Mouse (Mus musculus): Measurements from ENCODE around the gene Tacc2.

Gene Tacc2

DNA sequence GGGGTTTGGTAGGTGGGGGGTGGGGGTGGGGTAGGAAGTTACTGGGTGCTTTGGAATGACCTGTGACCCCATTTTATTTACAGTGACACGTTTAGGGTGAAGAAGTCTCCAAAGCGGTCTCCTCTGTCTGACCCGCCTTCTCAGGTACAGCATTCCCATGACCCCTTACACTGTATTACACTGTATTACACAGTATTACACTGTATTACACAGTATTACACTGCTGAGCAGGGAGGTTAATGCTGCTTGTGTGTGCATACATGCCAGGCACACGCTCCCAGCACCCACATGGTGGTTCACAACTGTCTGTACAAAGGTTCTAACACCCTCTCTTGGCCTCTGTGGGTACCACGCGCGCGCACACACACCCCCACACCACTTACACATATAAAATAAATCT is 156.2 kb downstream of the Tacc2 start:
- DNase-seq: no peak

DNA sequence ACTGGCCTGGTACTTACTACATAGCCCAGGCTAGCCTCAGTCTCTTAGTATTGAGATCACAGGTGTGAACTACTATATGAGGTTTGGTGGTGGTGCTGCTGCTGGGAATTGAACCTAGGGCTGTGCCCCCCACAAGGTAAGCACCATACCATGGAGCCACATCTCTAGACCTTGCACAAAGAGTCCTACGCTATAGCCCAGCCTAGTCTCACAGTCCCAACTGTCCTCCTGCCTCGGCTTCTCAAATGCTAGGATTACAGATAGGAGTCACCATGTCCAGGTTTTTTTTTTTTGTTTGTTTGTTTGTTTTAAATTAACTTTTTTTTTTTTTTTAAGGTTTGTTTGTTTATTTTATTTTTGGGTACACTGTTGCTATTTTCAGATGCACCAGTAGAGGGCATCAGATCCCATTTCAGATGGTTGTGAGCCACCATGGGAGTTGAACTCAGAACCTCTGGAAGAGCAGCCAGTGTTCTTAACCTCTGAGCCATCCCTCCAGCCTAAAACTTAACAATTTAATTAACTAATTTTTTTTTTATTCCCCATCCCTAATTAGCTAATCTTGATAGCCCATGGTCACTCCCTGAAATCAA is 157.1 kb downstream of the Tacc2 start:
- DNase-seq: no peak

DNA sequence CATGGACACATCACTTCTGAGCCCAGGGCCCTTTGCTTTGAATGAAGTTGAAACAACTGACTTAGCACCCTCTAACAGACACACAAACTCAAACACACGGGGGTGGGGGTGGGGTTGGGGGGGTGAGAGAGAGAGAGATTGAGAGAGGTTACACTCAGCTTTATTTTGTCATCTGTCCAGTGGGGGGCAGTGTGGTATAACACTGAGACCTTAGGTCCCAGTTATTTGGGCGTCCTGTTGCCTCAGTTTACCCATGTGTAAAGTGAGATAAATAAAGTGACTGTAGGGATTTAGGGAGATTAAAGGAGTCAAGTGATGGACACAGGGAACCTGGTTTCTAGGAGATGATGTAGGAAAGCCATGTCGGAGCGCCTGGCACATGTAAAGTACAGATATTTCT is 163.9 kb downstream of the Tacc2 start:
- no peak for DNase-seq

DNA sequence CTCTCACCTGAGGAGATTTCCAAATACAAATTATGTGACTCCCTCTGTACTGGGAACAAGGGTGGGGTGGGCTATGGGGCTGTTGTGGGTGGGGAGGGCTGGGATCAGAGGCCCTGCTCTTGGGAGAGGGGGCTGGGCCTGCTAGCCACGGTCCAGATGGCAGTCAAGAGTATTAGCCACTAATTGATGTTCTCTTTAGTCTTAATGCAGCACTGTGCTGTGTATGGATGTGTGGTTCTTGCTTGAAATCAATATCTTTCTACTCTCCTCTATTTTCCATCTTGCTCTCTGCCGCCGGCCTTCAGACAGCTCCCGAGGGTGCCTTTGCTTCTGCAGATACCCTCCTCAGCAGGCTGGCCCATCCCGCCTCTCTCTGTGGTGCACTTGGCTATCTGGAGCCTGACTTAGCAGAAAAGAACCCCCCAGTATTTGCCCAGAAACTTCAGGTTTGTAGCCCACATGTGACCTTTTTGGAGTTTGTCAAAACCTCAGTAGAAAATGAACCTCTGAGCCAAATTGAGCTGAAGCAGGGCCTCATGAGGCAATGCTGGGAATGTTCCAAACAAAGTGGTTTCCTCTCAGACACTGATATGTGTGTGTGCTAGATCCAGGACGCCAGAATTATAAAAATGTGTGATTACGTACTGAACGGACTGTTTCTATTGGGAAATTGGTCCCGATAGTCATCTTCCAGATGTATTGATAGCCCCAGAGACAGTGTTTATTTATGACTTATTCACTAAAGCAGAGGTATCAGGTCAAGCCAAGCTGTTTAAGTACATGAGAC is 166.2 kb downstream of the Tacc2 start:
- no peak for DNase-seq

DNA sequence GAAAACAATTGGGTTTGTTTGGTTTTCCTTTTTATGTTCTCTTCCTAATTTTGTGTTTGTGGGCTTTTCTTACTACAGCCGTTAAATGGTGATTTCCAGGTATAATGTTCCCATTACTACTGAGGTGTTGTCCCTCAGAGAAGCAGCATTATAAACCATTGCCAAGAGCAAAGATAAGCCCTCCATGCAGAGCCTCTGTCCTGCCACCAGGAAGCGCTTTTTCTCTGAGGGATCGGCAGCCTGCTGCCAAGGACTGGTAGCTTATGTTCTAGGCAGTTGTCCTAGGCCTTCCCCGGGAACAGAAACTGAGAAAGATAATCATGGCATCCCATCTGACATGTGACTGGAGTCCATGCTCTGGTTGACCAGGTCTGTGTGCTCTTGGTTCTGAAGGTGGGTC is 171.9 kb downstream of the Tacc2 start:
- no peak for DNase-seq

DNA sequence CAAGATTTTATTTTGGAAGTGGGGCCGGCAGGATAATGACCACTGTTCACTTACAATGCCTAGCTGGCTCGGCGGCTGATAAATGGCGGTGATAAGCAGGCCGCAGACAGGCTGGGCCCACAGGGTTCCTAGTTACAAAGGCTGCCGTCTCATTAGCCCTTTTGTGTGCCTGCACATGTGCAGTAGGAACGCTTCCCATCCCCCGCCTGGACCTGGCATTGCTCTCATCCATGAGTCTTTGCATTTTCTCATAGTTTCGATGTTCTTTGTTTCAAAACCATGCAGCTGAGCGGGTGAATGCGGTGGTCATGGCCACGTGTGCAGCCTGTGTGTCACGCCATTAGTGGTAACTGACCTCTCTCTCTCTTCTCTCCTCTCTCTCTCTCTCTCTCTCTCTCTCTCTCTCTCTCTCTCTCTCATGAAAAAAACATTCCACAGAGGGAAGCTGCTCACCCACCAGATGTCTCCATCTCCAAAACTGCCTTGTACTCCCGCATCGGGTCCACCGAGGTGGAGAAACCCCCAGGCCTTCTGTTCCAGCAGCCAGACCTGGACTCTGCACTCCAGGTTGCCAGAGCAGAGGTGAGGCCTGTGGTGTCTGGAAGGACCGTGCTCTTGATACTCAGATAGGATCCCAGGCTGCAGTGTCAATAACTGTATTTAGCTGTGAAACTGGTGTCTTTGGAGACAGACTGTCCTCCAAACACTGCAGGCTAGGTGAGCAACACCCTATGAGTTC is 173.7 kb downstream of the Tacc2 start:
- no peak for DNase-seq

GRCm38 (mm10) chr7:130751678-130752077 is 174.4 kb downstream of the Tacc2 start:
- DNase-seq: no peak

DNA sequence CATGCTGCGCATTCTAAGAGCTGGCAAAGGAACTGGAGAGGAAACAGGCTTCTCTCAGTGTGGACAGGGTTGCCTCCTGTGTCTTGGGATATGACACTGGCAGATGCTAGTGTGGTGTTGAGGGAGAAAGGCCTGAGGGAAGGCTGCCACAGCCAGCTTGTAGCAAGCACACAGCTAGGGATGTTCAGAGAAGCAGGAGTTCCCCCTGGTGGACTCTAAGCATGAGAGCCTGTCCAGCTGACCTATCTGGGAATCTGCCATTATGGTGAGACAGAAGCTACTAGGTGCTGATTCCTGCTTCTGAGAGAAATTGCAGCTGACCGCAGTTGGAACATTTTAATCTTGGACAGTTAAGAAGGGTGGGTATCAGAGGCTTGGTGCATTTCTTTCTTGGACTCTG is 177.6 kb downstream of the Tacc2 start:
- DNase-seq: no peak

DNA sequence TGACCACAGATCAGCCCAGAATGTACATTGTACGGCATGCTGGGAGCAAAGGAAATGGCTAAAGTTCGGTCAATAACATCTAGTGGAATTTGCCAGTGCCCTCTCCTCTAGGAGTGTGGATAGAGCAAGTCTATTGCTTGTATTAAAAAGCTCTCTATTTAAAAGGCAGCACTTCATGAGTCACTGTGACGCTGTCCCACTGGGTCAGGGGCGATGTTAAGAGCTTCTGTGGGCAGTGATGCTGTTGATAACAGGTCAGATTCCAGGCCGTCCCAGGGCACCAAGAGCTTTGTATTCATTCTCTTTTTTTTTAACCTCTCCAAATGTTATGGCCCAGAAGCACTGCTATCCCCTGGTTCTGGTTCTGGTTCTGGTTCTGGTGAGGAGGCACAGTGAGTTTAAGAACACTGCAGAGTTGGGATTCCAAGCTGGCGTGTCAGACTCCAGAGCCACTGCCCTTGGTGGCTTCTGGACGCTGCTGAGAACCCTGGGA is 179.2 kb downstream of the Tacc2 start:
- DNase-seq: no peak

DNA sequence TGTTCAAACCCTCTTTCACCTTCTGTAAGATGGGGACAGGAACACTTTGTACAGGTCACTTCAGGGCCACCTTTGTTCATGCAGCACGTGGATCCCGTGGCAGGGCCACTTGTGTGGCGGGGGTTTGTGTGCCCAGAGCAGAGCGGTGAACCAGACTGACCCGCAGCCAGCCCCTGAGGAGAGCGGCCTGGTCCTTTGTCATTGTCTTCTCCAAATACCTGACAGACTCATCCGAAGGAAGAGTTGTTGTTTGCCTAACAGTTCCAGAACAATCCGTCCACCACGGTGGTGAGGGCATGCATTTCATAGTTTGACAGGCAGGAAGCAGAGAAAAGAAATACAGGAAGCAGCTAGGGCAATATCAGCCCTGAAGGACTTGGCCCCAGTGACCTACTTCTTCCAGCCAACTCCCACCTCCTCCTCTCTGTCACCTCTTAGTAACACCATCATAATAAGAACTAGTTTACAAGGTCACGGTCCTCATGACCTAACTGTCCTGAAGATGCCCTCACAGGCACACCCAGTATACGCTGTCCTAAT is 180.2 kb downstream of the Tacc2 start:
- DNase-seq: no peak

GRCm38 (mm10) chr7:130762071-130762897 is 185.0 kb downstream of the Tacc2 start:
- DNase-seq: peak; percentile 76

GRCm38 (mm10) chr7:130764160-130764559 is 186.9 kb downstream of the Tacc2 start:
- no peak for DNase-seq

- DNase-seq: no peak
Measured at GRCm38 (mm10) chr7:130766411-130767170, 189.4 kb downstream of the Tacc2 start.

DNA sequence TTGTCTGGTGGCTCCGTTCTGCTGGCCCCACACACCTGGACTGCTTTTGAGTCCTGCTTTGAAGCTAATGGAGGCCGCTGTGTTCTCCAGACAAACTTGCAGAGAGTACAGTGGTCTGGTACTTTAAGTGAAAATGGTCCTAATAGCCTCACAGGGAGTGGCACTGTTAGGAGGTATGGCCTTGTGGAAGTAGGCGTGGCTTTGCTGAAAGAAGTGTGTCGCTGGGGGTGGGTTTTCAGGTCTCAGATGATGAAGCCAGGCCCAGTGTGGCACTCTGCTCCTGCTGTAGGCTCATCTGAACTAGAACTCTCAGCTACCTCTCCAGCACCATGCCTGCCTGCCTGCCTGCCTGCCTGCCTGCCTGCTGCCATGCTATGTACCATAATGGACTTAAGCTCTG is 190.9 kb downstream of the Tacc2 start:
- no peak for DNase-seq

GRCm38 (mm10) chr7:130770707-130771106 is 193.5 kb downstream of the Tacc2 start:
- peak; percentile 92 for DNase-seq

- peak; percentile 81 for DNase-seq
Measured at GRCm38 (mm10) chr7:130773171-130773830, 196.1 kb downstream of the Tacc2 start.

- peak; percentile 45 for DNase-seq
Measured at GRCm38 (mm10) chr7:130773914-130774630, 196.8 kb downstream of the Tacc2 start, which contains the start of gene Btbd16. Btbd16 (plus strand) TSS chr7:130774069.

- no peak for DNase-seq
Measured at GRCm38 (mm10) chr7:130780866-130781419, 203.7 kb downstream of the Tacc2 start.

GRCm38 (mm10) chr7:130782501-130783050 is 205.3 kb downstream of the Tacc2 start:
- no peak for DNase-seq
